Mouse (Mus musculus) R1 (cell line): ENCODE data around the gene Prkch.

Experiments
- DNase-seq: peaks from one replicate; pipeline ENCODE4 v3.0.0-alpha.2; 2018; ENCODE audit warnings: low read depth, low spot score

Gene Prkch

DNA sequence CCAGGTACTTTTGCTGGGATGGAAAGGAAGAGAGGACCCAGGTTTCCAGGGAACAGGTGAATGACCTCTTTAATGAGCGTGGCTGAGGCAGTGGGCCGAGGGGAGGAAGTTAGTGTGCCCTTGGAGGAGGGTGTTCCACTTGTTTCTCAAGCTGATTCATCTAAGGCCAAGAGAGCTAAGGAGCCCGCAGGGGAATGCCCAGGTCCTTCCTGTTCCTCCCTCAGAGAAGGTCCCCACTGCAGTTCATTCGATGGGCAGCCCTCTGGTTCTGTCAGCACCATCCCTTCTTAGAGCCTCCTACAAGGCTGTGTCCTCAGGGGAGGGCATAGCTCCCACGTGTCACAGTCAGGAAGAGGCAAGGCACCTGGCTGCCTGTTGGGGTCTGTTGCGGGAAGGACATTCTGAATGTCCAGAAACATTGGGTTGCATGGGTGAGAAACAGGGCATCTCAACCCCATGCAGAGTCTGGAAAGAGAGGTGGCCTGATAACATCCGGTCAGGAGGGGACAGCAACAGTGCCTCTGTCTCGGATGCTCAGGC is 26.3 kb downstream of the Prkch start:
- no peak for DNase-seq

DNA sequence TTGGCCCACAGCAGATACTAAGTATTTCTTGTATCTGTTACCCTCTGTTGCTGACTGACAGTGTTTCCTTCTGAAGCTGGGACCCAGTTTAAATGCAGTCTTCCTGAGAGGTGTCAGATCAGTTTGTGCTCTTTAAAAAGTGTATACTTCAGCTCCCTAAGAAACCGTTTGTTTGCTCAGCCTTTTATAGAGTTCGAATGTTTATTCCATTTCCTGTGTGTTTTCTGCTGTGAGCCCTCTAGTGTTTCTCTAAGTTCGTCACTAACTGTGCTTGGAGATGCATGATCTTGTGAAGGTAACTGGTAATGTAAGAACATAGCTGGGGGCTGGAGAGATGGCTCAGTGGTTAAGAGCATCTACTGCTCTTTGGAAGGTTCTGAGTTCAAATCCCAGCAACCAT is 27.1 kb downstream of the Prkch start:
- no peak for DNase-seq

- no peak for DNase-seq
Measured at GRCm38 (mm10) chr12:73613183-73613582, 28.6 kb downstream of the Prkch start.

DNA sequence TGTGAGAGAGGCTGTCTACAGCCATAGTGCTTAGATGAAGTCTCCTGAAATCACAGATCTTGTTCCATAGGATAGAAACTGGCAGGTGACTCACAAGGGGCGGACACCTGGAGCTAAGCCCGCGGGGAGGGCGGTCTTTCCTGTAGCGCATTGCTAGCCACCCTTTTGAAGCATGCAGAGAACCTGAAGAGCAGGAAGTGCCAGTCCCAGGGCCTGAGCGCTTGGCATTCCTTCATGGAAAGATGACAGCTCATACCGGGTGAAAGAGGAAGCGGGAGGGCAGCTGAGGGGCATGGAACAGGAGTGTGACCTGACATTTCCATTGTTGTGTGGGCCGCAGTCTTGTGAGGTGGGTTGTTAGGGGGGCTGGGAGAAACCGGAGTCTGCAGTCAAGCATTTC is 33.1 kb downstream of the Prkch start:
- peak; percentile 29 for DNase-seq

GRCm38 (mm10) chr12:73625277-73626032 is 40.9 kb downstream of the Prkch start:
- DNase-seq, result no peak

DNA sequence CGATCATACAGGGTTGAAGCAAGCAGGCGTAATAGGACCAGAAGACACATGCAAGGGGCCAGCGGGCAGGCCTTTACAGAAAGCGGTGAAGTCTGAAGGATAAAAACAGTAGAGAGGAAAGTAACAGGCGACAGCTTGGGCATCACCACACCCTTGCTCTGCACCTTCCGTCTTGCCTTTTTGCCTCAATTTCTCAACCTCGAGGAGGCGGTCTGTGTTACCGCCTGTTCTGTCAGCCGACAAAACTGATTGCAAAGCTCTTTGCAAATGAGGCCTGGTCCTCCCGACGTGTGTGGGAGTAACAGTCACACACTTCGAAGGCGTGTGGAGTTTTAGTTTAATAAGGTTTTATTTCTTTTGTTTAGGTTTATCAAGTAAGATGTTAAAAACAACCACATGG is 43.3 kb downstream of the Prkch start:
- DNase-seq, result no peak

DNA sequence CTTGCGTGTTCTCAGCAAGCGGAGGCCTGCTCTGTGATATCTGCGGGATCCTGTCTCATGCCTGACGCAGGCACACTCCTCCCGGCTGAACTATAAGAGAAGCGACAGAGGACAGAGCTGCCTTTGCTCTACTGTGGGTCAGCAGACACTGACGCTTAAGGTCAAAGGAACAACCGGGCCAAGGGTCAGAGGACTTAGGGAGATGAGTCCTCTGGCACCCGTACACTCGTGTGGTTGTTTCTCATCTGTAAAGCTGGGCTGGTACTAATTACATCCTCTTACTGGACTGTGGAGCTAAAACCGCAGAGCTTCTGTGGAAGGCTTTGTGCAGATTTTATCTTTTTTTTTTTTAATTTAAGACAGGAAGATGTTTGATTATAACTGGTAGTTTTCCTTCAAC is 46.0 kb downstream of the Prkch start:
- no peak for DNase-seq

GRCm38 (mm10) chr12:73631148-73631547 is 46.6 kb downstream of the Prkch start:
- no peak for DNase-seq

DNA sequence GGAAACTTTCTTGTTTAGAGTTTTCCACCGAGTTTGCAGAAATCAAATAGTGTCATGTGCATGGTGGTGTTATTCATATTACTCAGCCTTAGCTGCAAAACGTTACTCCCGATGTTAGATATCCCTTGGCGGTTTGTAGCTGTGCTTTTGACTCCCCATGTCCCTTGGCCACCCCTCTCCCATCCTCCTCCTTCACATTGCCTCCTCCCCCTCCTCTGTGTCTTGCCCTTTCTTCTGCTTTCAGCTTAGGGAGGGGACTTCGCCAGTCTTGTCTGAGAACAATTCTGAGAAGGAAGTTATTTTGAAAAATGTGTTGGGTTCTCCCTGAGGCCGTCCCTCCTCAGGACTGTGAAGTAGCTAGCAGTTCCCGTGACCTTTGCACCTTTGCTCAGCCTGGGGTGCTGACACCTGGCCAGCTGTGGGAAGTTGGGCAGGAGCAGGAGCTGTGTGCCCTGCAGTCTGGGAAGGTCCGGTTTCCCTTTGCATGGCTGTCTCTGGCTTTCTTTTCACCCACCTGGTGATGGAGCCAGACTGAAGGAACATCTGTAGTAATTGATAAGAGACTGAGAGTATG is 48.2 kb downstream of the Prkch start:
- no peak for DNase-seq

- no peak for DNase-seq
Measured at GRCm38 (mm10) chr12:73633707-73634106, 49.1 kb downstream of the Prkch start.

DNA sequence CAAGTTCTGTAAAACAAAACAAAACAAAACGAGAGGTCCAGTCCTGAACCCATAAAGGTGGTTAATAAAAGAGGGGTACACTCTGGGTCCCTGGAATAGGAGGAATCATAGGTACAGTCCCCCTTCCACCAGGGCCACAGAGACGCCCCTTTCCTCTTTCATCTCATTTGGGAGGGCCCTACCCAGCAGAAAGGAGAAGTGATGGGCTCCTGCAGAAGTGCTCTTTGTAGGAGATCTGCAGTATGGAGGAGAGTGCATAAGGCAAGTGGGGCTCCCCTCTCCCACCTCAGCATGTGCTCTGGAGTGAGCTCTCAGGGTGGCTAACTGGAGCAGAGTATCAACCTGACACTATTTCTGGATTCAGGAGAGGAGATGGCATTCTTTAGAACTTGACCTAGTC is 55.0 kb downstream of the Prkch start:
- no peak for DNase-seq

DNA sequence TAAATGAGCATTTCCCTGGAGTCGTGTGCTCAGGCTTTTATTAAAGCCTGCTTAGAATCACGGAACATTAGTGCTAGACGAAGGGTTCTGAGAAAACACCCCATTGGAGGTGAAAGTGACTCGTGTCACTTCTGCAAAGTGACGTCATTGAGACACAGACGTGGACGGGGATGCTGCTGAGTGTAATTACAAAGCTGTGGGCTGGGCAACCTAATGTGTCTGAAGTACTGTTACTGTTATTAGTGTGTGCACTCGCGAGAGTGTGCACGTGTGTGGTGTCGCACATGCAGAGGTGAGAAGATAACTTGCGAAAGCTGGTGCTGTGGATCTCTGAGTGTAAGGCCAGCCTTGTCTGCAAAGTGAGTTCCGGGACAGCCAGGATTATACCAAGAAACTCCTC is 56.6 kb downstream of the Prkch start:
- DNase-seq, result no peak

GRCm38 (mm10) chr12:73645216-73645615 is 60.6 kb downstream of the Prkch start:
- no peak for DNase-seq

- no peak for DNase-seq
Measured at GRCm38 (mm10) chr12:73647686-73648085, 63.1 kb downstream of the Prkch start.

GRCm38 (mm10) chr12:73656568-73657204 is 72.1 kb downstream of the Prkch start:
- no peak for DNase-seq

DNA sequence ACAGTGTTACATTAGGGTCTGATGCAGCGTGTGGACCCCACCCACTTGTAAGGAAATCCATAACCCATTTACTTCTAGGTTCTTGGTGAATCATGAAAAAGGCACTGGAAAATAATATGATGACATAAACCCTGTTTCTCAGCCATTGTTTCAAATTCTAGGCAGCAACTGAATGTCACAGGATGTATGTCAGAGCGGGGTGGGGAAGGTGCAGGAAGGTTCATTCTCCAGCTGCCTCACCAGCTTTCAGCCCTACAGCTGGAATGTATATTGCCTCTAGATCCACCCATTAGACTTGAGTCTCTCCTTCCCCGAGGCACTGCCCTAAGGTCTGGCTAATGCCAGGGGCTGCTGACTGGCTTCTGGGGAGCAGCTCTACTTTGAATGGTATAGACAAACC is 78.8 kb downstream of the Prkch start:
- DNase-seq, result no peak

DNA sequence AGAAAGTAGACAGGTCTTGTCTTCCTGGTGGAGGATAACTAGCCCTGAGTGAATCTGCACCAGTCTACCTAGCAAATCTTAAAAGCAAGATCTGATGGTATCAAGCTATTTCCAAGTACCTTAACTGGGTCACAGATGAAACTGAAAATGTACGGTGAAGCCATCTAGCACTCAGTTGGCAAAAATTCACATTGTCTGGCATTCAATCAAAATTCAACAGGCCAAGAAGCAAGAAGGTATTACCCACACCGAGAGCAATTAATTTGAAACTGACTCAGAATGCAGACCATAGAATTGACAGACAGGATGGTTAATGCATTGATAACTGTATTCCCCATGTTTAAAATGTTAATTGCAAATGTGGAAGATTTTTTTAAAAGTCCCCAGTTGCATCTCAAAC is 82.1 kb downstream of the Prkch start:
- DNase-seq, result no peak

GRCm38 (mm10) chr12:73667607-73668006 is 83.0 kb downstream of the Prkch start:
- peak; percentile 26 for DNase-seq

- DNase-seq, result no peak
Measured at GRCm38 (mm10) chr12:73670739-73671138, 86.1 kb downstream of the Prkch start.

DNA sequence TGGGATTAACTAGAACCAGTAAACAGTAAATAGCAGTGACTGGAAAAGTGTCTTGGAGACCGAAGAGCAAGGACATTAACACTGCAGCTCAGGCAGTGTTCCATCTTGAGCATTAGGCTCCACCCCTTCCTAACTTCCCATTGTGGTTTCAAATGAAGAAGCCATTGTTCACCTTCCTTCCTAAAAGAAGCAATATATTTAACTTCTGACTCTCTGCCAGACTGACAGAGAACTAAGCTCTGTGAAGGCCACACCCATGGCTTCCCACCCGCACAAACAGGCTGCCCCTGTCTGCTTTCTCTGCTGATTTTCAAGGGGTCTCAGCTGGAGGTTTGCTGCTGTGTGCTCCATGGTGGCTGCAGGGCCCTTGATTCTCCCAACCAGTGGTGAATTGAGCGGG is 86.9 kb downstream of the Prkch start:
- DNase-seq, result peak; percentile 23

DNA sequence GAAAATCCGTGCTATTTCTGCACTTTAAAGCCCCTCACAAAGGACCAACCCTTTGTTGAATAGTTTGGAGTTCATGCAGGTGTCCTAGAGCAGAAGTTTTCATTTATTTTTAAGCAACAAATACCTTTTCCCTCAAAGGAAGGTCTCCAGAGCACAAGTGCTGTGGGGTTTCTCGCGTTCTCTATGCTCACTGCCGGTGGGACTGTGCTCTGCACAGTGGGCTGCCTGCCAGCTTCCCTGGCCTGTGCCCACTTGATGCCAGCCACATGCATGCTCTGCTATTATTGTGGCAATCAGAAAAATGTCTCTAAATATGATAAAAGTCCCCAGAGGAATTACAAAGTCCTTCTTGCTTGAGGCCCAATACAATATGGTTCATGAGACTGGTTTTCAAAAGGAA is 87.4 kb downstream of the Prkch start:
- DNase-seq, result no peak

DNA sequence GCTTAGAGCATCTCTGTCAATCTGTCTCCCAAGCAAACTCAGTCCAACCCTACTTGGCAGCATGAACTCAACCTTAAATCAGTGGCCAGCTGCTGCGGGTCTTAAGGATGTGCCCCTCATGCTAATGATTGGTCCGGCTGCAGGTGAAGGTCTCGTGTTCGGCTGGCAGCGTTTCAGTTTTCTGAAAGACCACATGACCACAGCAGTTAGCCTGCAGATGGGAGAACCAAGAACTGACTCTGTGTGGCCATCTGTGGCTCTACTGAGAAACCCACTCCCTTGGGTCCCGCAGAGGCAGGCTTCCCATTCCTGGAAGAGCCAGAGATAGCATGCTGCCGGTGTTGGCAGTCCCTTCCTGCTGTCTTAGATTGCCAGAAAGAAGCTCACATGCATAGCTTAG is 89.2 kb downstream of the Prkch start:
- DNase-seq, result no peak

- DNase-seq, result no peak
Measured at GRCm38 (mm10) chr12:73675212-73675611, 90.6 kb downstream of the Prkch start.
